Mouse (Mus musculus) kidney, postnatal 10 days (tissue): ENCODE measurements around the gene Clec4g.

Experiments
- DNase-seq: peaks from one replicate; pipeline ENCODE4 v3.0.0; 2021; ENCODE audit warnings: mixed read lengths

The Clec4g gene

DNA sequence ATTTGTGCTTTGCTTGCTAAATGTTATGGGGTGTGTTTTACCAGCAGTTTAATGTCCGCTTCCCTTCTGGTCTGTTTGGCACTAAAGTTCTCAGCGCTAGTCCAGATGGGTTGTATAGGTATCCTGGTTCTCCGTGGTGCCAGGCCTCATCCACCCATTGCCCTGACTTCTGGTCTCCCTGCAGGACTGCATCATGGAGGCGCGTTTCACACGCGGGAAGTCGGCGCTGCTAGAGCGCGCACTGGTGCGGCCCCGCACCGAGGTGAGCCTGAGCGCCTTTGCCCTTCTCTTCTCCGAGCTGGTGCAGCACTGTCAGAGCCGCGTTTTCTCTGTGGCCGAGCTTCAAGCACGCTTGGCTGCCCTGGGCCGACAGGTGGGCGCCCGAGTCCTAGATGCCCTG is 41.6 kb downstream of the Clec4g start:
- no peak for DNase-seq

DNA sequence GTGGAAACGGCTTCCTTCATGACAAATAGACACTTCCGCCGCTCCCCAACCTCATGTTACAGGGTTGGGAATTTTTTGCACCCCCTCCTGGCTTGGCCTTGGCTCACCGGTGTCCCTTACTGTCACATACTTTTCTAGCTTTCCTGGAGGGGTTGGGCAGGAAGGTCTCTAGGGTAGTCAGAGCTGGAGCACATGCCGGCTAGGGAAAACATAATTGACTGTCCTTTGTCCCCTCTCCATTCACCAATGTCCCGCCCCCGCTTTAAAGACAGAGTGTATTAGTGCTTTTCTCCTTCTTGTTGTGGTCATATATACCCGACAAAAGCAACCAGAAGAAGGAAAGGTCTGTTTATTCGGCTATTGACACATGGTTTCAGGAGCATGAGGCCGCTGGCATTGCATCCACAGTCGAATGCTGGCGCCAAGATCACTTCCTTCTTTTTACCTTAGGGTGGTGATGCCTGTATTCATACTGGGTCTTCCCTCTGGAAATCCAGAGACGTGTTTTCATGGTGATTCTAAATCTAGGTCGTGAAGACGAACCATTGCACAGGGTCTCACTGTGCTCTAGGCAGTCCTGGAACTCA is 43.4 kb downstream of the Clec4g start:
- DNase-seq = no peak

DNA sequence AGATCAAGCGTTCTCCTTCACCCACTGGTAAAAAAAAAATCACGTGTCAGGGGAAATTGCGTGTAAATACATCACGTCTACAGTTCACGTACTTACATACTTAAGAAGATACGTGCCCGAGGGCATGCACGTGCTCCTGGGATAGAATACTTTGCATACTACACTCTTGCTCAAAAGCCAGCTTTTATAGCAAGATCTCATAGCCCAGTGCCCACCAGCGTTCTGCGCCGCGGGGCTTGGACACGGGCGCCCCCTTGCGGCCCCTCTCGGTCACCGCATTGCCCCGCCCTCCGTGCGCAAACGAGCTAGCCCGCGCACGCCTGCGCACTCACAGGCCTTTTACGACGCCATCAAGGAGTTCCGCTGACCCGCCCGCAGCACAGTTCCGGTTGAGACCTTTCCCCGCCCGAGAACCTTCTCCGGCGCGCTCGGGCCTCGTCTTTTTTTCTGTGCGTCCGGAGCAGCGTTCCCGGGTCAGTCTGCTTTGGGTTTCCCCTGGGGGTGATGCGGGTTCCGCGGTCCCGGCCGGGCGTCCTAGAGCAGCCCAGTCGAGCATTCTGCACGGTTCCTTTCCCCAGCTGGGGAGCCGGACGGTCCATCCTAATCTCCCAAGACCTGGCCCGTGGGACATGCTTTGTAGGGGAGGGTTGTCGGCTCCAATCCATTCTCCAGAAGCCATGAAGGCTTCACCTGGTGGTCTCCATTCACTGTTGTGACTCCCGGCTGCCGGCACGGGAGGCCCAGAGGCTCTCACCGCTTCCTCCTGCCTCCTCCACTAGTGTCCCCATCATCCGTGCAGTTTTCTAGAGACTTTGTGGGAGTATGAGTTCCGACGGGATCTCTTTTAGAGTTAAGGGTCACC is 44.1 kb downstream of the Clec4g start, which contains the start of gene Trappc5:
Gene Trappc5 (plus strand): TSS at position 169 of the 862 bp plus-strand sequence.
- peak; percentile 96 for DNase-seq

DNA sequence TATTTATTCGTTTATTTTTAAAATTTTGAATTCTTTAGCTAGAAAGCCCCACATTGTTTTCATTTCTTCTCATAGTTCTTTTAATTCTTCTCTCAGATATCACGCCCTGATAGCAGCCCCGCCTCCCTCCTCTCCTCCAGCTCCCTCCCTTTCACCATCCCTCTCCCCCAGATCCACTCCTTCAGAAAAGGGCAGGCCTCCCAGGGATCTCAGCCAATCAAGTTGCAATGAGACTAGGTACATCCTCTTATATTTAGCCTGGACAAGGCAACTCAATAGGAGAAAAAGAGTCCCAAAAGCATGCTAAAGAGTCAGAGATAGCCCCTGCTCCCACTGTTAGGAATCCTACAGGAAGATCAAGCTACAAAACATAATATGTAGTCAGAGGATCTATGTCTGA is 45.8 kb downstream of the Clec4g start:
- DNase-seq = no peak

DNA sequence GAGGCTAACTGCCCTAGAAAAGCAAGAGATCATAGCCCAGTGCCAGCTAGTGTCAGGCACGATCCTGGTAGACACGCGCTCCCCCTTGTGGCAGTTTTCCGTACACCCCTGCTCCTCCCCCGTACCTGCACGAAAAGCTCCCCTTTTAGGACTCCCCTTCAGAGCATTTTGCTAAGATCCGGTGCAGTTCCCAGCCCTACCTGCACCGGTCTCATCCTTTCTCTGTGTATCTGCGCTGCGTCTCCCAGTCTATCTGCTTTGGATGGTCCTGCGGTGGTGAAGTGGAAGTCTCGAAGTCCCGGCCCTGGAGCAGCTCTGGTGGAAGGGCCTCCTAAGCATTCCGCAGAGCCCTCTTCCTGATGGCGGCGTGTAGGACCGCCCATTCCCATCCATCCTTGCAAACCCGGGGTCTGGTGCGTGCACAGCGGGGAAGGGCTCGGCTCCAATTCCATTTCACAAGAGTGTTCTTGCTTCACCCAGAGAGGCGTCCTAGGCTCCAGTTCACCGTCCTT is 48.4 kb downstream of the Clec4g start, which contains the start of gene Fcor:
Gene Fcor (minus strand): TSS at position 383 of the 512 bp plus-strand sequence.
- peak; percentile 89 for DNase-seq

DNA sequence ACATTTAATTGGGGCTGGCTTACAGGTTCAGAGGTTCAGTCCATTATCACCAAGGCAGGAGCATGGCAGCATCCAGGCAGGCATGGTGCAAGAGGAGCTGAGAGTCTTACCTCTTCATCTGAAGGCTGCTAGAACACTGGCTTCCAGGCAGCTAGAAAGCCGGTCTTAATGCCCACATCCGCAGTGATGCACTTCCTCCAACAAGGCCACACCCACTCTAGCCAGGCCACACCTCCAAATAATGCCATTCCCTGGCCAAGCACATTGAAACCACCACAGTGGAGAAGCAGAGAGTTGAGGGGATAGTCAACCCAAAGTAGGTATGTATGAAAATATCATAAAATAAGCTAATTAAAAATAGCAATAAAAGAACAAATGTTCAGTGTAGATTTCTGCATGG is 50.1 kb downstream of the Clec4g start:
- no peak for DNase-seq

DNA sequence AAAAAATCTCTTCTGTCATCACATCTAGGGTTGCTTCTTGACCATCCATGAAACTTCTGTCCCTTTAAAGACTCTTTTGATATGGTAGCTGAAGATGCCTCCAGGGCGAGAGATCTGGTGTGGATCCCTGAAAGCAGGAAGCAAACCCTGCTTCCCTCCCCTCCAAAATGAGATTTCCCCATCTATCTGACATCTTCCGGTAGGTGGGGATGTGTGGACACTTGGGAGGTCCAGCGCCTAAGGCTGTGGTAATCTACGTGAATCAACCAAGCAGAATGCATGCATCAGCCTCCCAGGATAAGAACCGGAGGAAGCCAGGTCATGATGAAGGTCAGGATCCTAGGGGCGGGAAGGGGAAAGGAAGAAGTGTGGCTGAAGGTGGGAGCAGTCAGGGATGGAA is 54.9 kb downstream of the Clec4g start, which contains the start of gene Mcemp1:
Gene Mcemp1 (plus strand): TSS at position 248 of the 400 bp plus-strand sequence.
- DNase-seq = no peak

DNA sequence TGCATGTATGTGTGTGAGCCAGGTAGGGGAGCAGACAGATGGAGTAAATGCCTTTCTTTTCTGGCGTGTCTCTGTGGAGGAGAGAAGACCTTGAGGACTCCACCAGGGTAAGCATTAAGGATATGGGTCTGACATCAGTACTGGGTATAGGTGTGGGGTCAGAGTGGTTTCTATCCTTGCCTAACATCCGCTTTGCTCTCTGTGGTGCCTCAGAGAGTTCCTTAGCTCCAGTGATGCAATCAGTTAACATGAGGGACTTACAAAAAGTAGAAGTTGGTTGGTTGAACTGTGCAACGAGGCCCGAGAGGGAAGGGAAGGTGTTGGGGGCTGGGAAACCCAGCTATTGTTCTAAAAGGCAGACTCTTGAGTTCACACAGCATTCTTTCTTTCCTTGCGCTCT is 56.0 kb downstream of the Clec4g start:
- no peak for DNase-seq

DNA sequence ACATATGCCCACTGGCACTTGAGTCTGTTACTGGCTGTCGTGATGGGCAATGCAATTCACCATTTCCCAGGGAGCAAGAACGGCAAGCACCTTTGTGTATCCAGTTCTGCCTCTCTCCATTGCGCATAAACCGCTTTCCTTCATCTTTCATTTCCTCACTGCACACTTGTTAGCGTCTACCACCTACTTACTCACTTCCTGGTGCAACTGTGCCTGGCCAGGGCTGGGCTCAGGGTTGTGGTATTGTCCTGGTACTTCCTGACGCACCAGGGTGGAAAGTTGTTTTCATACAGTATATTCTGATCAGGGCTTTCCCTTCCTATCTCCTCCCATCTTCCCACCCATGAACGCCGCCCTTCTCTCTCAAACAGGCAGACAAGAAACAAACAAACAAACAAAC is 59.6 kb downstream of the Clec4g start:
- DNase-seq = no peak
